Mouse (Mus musculus) c-Kit-positive CD71-positive TER-119-positive erythroid progenitor cells, embryonic 14.5 days (primary cell): ENCODE results near the gene Ano10.

Experiments
- DNase-seq: peaks from one replicate; pipeline ENCODE4 v3.0.0-alpha.2; 2013; ENCODE audit warnings: low spot score

The Ano10 gene

DNA sequence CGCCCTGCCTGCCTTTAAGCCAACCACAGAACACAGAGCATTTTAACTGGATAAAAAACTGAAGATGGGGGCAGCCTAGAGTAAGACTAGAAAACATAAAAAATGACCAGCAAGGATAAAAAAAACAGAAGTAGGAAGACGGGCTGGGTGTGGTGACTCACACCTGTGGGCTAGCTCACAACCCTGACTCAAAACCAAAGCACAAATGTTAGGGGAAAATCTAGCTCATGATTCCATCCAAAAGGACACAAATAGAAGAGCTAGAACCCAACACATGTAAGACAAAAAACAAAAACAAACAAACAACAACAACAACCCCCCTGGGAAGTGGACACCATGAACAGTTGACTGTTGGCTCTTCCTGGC, 49.4 kb downstream of the Ano10 start:
- no peak for DNase-seq

GRCm38 (mm10) chr9:122244080-122244799, 50.0 kb downstream of the Ano10 start:
- DNase-seq = no peak

DNA sequence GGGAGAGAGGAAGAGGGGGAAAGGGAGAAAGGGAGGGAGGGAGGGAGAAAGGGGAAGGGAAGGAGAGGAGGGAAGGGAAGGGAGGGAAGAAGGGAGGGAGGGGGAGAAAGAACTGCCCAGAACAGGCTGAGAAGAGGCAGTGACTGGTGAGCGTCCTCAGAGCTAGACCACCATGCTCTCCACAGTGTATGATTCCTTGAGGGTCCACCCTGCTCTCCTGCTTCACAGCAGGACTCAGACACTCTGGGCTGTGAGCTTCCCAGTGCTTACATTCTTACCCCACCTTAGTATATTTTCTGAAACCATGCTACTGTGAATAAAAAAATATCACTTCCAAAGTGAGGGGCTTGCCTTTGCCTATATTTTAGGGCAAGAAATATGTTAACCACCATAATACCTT, 50.9 kb downstream of the Ano10 start:
- no peak for DNase-seq

GRCm38 (mm10) chr9:122242856-122243255, 51.4 kb downstream of the Ano10 start:
- no peak for DNase-seq

DNA sequence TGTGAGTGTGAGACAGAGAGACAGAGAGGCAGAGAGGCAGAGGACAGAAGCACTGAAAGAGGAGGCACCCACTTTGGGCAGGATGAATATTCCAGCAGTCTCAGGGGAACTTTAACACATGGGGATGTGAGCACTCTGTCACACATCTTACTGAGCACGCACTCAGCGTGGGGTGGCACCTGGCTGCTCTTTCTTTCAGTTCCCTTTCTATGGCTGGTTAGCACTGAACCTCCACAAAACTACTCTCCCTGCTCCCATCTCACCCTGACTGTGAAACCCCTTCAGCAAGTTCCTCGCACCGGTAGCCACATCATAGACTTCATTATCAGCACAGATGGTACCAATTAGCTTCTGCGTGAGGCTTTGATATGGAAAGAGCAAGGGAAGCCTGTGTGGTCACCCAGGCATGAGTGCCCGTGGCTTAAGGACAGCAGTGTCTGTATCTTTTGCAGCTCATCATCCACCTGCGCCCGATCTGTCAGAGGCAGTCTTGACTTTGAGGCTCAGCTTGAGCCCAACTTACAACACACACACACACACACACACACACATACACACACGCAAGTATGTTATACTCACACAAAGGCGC, 52.3 kb downstream of the Ano10 start:
- DNase-seq = no peak

DNA sequence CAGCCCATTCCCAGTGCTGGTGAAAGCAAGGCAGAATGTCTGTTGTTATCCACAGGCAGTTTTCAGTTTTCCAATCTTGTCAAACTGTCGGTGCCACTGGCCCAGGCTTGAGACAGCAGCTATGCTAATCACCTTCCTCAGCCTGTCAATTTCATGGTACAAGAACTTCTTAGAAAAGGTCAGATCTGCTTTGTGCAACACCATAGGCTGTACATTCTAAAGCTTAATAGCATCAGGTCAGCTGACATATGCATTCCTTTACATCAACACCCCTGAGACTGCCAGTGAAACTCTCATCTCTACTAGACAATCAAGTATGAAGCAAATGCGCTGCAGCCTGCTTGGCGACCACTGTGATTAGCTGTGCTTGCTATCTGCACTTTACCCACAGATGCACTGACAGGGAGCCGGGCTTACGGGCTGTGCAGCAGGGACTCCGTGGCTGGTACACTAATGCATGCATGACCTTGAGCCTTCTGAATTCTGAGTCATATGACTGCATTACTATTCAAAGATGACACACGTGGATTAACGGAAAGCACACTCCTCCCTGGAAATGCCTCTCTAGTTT, 53.5 kb downstream of the Ano10 start:
- DNase-seq = no peak

- no peak for DNase-seq
Measured at GRCm38 (mm10) chr9:122234741-122235140, 59.5 kb downstream of the Ano10 start.

GRCm38 (mm10) chr9:122233972-122234345, 60.3 kb downstream of the Ano10 start:
- DNase-seq = no peak

- no peak for DNase-seq
Measured at GRCm38 (mm10) chr9:122233316-122233971, 60.8 kb downstream of the Ano10 start.

DNA sequence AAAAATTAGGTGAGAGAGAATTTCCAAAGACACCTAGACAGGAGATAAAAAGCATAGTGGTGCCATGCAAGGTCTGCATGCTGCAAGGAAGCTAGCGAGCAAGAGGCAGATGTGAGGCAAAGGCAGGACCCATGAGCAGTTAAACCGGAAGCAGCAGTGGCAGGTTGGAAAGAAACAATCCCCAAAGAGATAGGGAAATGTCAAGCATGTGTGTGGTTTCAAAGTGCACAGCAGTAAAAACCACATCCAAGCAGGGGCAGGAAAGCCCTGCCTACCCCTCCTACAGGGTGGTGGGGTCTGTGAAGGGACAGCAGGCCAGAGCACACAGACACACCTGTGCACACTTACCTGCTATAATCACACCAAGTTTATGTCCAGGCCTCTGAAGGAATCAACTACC, 61.3 kb downstream of the Ano10 start:
- no peak for DNase-seq

GRCm38 (mm10) chr9:122230701-122231100, 63.5 kb downstream of the Ano10 start:
- DNase-seq = no peak

DNA sequence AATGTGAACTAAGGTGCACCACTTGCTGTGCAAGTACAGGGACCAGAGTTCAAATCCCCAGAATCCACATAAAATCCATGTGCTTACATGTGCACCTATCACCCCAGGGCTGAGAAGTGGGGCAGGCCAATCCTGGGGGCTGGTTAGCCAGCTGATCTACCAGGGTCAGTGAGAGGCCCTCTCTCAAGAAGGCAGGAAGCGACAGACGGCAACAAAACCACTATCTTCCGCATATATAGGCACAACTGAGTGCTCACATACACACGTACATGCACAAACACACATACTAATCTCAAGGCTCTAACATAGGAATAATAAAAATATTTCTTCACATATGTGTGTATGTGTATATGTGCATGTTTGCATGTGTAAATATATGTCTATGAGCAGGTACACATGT, 67.8 kb downstream of the Ano10 start:
- no peak for DNase-seq

DNA sequence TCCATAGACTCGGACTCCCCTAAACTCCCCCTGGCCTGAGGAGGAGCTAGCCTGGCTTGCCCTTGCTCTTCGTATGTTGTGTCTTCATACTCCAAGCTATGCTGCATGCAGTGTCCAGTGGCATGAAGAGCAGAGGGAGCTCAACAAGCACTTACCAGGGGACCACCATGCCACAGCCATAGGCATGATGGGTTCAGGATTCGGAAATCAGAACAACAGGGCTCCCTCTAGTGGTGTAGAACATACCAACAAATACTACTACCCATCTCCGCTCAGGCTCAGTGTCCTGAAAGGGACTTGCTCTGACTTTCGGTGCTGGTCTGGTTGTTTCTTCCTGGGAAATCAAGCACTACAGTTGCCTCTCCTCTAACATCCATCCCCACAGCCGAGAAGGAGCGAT, 68.9 kb downstream of the Ano10 start:
- peak; percentile 31 for DNase-seq

GRCm38 (mm10) chr9:122223005-122223404, 71.2 kb downstream of the Ano10 start:
- DNase-seq = no peak

DNA sequence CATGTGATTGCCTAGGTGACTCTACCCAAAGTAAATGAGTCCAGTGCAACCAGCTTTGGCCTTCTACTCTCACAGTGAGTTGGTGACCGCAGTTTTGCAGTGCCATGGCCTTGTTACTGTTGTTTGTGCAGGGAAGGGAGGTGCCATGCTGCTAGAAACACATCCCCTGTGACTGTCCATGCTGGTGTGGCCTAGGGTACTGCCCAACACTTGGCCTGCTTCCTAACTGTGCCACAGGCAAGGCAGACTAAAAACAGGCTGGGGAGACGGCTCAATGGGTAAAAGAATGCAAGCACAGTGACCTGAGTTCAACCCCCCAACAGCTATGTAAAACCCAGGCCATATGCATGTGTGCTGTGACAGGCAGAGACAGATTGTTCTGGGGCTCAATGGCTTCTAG, 74.3 kb downstream of the Ano10 start:
- DNase-seq = no peak

GRCm38 (mm10) chr9:122216945-122217529, 77.2 kb downstream of the Ano10 start:
- DNase-seq = no peak

- no peak for DNase-seq
Measured at GRCm38 (mm10) chr9:122215118-122215517, 79.1 kb downstream of the Ano10 start.

GRCm38 (mm10) chr9:122208311-122208710, 85.9 kb downstream of the Ano10 start:
- DNase-seq = no peak

- no peak for DNase-seq
Measured at GRCm38 (mm10) chr9:122205543-122206200, 88.6 kb downstream of the Ano10 start.

GRCm38 (mm10) chr9:122204508-122204907, 89.7 kb downstream of the Ano10 start:
- DNase-seq = peak; percentile 6

DNA sequence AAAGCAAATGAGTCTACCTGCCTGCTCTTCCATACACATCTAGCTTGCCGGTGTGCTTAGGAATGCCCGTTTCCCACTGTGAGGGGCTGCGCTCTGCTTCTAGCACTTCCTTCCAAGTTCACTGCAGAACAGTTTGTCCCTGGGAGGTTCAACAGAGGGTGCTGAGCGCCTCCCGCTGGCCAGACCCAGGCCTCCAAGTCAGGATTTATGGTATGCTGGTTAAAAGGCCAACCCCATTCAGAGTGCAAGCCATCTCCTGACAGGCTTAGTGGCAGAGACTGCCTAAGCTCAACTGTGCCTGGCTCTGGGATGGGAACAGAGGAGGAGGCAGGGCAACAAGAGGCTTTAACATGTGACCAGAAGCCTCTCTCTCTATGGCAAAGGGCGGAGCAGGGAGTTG, 95.0 kb downstream of the Ano10 start:
- no peak for DNase-seq

DNA sequence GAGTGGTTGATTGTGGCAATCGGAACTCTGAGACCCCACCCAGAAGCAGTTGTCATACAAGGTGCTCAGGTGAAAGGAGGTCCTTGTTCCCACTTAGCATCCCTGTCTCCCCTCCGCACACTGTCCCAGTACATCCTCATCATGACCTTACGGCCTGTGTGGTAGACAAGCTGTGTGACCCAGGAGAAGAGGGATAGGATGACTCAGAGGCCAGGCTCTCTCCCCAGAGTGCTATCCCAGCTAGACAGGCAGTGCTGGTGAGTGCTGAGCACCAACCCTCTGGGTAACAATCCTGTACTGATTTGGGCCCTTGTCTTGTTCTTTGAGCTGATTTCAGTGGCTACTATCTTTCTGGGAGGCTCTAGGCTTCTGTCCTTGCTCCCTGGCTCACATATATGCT, 95.6 kb downstream of the Ano10 start:
- DNase-seq = no peak
